Mouse (Mus musculus) heart, postnatal 0 days (tissue): ENCODE results near the gene Dusp23. TPM values are rescaled to one million over a fixed set of nuclear protein-coding genes. Genes with fewer than 3 reads are reported as not detected.

ENCODE experiments used
- ATAC-seq: fragments of 200-750 bp; cut with Nextera tagmentation; 2 replicates; pipeline ENCODE4 v1.8.0; 2017; ENCODE audit warnings: low read depth, moderate number of reproducible peaks, moderate library complexity; ENCODE audit not compliant: insufficient read depth
- DNase-seq: peaks from one replicate; pipeline ENCODE4 v3.0.0-alpha.2; 2016; ENCODE audit warnings: low spot score
- H3K27ac ChIP-seq: fragments of 300-500 bp; sonication (generic); 2 replicates; pipeline ENCODE4 v1.5.1; 2014; ENCODE audit warnings: low read depth, mild to moderate bottlenecking
- H3K27me3 ChIP-seq: fragments of 300-500 bp; sonication (generic); 2 replicates; pipeline ENCODE4 v1.6.1; 2014; ENCODE audit warnings: low read length, mixed read lengths; ENCODE audit not compliant: control insufficient read depth, insufficient read depth
- H3K36me3 ChIP-seq: fragments of 300-500 bp; sonication (generic); replicated peaks from 2 replicates; pipeline ENCODE4 v1.6.1; 2014; ENCODE audit warnings: low read length, mixed read lengths; ENCODE audit not compliant: control insufficient read depth, insufficient read depth
- H3K4me1 ChIP-seq: fragments of 300-500 bp; sonication (generic); 2 replicates; pipeline ENCODE4 v1.6.1; 2014; ENCODE audit warnings: antibody characterized with exemption; ENCODE audit not compliant: control insufficient read depth, insufficient read depth
- H3K4me2 ChIP-seq: fragments of 300-500 bp; sonication (generic); 2 replicates; pipeline ENCODE4 v1.6.1; 2014; ENCODE audit warnings: low read depth, mild to moderate bottlenecking, low read length, moderate library complexity
- H3K4me3 ChIP-seq: fragments of 300-500 bp; sonication (generic); 2 replicates; pipeline ENCODE4 v1.5.1; 2014; ENCODE audit warnings: low read depth, low read length
- H3K9ac ChIP-seq: fragments of 300-500 bp; sonication (generic); replicated peaks from 2 replicates; pipeline ENCODE4 v1.6.1; 2014; ENCODE audit warnings: low read depth, low read length, mixed read lengths
- H3K9me3 ChIP-seq: fragments of 300-500 bp; sonication (generic); replicated peaks from 2 replicates; pipeline ENCODE4 v1.6.1; 2016; ENCODE audit warnings: low read length; ENCODE audit not compliant: control insufficient read depth
- CTCF ChIP-seq: IDR thresholded peaks from 2 replicates; pipeline ENCODE4 v1.5.1; 2016; ENCODE audit warnings: antibody characterized with exemption, control low read depth, low read depth
- EP300 ChIP-seq: IDR thresholded peaks from 2 replicates; pipeline ENCODE4 v1.6.1; 2016; ENCODE audit warnings: antibody characterized with exemption, low read depth
- WGBS: fragments of 180-500 bp; shearing (Covaris S2); extraction: QIAGEN DNeasy Blood & Tissue Kit; methylation state at CpG from one replicate; pipeline ENCODE4 v1.1.7; 2014; 5-methylcytosine and 5-hydroxymethylcytosine counted together
- polyA plus RNA-seq: library from polyadenylated mRNA; unstranded; fragments of >200 nt; fragmentation: Nextera tagmentation; extraction: Ambion mirVana; gene quantifications from 2 replicates; pipeline ENCODE4 v1.2.1, GENCODE M21; 2015
- total RNA-seq: library from RNA; depleted of rRNA; stranded (reverse); fragments of >200 nt; gene quantifications from 2 replicates; pipeline ENCODE4 v1.2.3, GENCODE M21; 2014; ENCODE audit warnings: low replicate concordance

Gene Dusp23
- total and polyA plus RNA-seq, 2 experiments from 2014 or later, result 7.3 to 12.3 TPM

DNA sequence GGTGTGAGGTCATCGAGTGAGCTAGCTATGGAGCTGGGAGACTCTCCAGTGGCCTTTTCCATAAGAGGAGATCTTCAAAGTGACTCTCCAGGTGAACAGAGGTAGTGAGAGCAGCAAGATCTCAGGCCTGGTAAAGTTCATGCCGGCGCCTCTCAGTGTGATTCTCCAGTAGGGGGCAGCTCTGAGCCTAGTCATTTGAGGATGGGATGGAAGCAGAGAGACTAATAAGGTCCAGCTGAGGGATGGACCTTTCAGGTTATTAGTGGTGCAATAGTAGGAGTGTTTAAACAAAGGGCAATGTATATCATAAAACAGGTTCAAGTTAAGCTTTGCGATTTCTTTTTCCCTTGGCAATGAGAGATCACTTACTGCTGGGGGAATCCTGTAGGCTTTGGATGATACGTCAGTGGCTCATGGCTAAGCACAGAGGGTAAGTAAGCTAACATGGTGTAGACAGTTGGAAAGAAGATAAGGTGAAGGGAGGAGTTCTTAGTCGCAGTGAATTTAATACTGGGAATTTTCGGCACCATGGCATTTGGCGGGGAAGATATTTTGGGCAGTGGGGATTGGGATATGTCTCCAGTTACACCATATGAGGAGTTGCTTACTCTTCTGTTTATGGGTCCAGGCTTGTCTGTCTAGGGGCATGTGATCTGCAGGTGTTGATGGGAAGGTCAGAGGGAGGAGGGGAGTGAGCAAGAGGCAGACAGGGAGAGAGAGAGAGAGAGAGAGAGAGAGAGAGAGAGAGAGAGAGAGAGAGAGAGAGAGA is 17.9 kb upstream of the Dusp23 start:
- H3K4me1 ChIP-seq, result peaks cover 19% of the 10 kb centered on the region
- DNase-seq, result no peak
- TF ChIP-seq CTCF (peak; percentile 53), EP300 (no peak)
- H3K27me3 ChIP-seq, result no peaks in the 10 kb centered on the region
- no peak overlapping the region for H3K27ac ChIP-seq
- ATAC-seq, result no peak
- no peak overlapping the region for H3K4me2 ChIP-seq
- H3K9me3 ChIP-seq, result no peaks in the 10 kb centered on the region
- H3K36me3 ChIP-seq, result no peaks in the 10 kb centered on the region
- H3K9ac ChIP-seq, result no peak overlapping the region
- no peak overlapping the region for H3K4me3 ChIP-seq
- 41% methylated on average over 8 of the region's 8 CpGs for WGBS

DNA sequence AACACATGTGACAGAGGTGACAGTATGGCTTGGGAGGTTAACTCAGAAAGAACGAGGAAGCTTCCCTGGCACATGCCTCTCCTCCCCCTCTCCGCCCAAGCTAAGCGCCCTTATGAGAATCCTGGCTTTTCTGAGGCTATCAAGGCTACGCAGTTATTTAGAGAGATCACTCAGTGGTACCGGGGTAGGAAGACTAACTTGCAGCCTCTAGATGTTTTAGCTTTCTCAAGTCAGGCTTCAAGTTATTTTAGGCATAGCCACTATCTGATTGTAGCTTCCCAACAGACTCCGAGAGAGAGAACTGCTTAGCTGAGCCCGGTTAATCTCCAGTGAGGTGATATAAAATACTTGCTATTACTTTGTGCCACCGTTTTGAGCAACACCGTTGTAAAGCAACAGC is 16.6 kb upstream of the Dusp23 start:
- DNase-seq (no peak), ATAC-seq (no peak)
- Histone ChIP-seq H3K9me3 (no peaks in the 10 kb centered on the region), H3K9ac (no peak overlapping the region), H3K4me2 (no peak overlapping the region), H3K27ac (no peak overlapping the region), H3K4me3 (no peak overlapping the region), H3K27me3 (no peaks in the 10 kb centered on the region), H3K36me3 (no peaks in the 10 kb centered on the region), H3K4me1 (peaks cover 19% of the 10 kb centered on the region)
- no peak for TF ChIP-seq EP300
- no peak for TF ChIP-seq CTCF
- 30% methylated on average over 9 of the region's 9 CpGs for WGBS

DNA sequence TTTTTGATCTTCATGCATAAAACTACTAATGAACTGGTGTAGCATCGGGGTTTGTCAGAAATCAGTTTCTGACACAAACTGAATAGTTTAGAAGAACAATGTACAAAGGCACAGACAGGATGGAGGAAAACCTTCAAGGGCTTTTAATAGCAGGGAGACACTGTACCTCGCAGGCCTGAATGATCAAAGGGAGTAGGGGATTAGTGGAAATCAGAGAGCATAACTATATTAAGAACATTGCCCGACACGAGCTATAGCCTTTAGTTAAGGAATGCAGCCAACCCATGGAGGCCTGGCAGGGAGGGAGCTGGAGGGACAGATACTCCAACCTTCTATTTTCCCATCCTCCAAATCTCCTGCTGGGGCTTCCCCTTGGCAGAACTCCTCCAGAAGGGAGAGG is 14.5 kb upstream of the Dusp23 start:
- Histone ChIP-seq H3K36me3 (no peaks in the 10 kb centered on the region), H3K4me1 (peaks cover 6% of the 10 kb centered on the region), H3K27me3 (no peaks in the 10 kb centered on the region), H3K9me3 (no peaks in the 10 kb centered on the region), H3K27ac (no peak overlapping the region), H3K4me3 (no peak overlapping the region), H3K4me2 (no peak overlapping the region), H3K9ac (no peak overlapping the region)
- DNase-seq, result no peak
- no peak for TF ChIP-seq CTCF
- TF ChIP-seq EP300, result no peak
- 25% methylated on average over 4 of the region's 4 CpGs for WGBS
- no peak for ATAC-seq

DNA sequence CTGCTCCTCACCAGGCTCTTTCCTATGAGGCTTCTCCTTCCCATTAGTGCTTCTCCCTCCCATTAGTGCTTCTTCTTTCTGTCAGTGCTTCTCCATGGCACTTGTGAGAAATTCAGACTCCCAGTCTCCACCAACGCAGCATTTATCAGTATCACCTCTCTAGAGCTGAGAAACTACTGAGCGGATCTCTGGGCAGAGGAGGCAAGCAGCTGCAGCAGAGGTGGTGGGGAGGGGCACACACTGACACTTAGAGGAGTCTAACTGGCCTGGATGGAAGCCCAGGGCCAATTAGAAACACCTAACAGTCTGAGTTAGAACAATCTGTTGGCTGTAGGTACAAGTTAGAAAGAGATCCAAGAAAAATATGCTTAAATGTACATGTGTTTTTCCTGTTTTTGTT is 6.0 kb upstream of the Dusp23 start:
- Histone ChIP-seq H3K4me3 (no peak overlapping the region), H3K4me1 (no peaks in the 10 kb centered on the region), H3K9me3 (no peaks in the 10 kb centered on the region), H3K9ac (no peak overlapping the region), H3K36me3 (no peaks in the 10 kb centered on the region), H3K27ac (peak overlapping the region; percentile 39; the same call in 1 of the 2 replicates), H3K4me2 (no peak overlapping the region), H3K27me3 (no peaks in the 10 kb centered on the region)
- DNase-seq, result no peak
- ATAC-seq, result peak; percentile 36; the same call in 1 of the 2 replicates
- TF ChIP-seq CTCF (no peak), EP300 (no peak)
- WGBS, result 8% methylated on average over 2 of the region's 2 CpGs

DNA sequence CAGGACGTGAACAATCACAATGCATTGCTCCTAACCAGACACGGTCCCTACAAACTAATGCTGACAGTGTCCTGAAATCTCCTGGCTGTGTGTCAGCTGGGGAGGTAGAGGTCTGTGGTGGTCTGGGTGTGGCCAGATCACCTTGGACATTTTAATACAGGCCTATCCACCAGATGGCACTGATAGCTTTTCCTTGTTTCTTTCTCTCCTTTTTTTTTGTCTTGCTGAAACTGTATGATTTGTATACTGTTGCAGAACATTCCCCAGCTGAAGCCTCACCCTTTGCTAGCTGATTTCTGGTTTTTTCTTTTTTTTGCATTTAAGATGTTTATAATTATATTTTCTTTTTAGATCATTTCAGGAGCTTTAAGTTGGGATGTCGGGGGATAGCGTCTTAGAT is 5.0 kb upstream of the Dusp23 start:
- TF ChIP-seq CTCF (no peak), EP300 (no peak)
- ATAC-seq (no peak), DNase-seq (no peak)
- Histone ChIP-seq H3K4me2 (no peak overlapping the region), H3K36me3 (no peaks in the 10 kb centered on the region), H3K27me3 (no peaks in the 10 kb centered on the region), H3K27ac (no peak overlapping the region), H3K9me3 (no peaks in the 10 kb centered on the region), H3K9ac (no peak overlapping the region), H3K4me3 (no peak overlapping the region), H3K4me1 (no peaks in the 10 kb centered on the region)
- WGBS, result 50% methylated on average over 4 of the region's 4 CpGs

DNA sequence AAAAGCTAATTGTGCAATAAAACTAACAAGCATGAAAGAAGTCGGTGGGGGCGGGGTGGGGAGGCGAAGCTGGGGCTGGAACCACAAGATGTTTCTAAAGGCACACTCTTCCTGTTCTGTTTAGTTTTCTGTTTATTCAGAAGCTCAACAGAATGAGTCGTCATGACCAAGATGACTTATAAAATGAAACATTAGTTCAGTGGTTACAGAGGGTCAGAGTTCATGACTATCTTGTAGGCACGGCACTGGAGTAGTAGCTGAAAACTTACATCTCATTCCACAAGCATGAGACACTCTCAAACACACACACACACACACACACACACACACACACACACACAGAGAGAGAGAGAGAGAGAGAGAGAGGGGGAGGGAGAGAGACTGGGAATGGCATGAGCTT is 3.5 kb upstream of the Dusp23 start:
- no peak for DNase-seq
- H3K27me3 ChIP-seq, result no peaks in the 10 kb centered on the region
- H3K36me3 ChIP-seq, result no peaks in the 10 kb centered on the region
- no peak for ATAC-seq
- H3K9me3 ChIP-seq, result no peaks in the 10 kb centered on the region
- TF ChIP-seq CTCF (no peak), EP300 (no peak)
- no peaks in the 10 kb centered on the region for H3K4me1 ChIP-seq
- H3K4me3 ChIP-seq, result no peak overlapping the region
- H3K4me2 ChIP-seq, result no peak overlapping the region
- no peak overlapping the region for H3K9ac ChIP-seq
- 81% methylated on average over 5 of the region's 5 CpGs for WGBS
- H3K27ac ChIP-seq, result no peak overlapping the region
